Comparison of ENCODE assay signal across 16 mouse cellular contexts in genomic region chr9:27201472-27202219, GRCm38 (mm10). TPM values are rescaled to one million over a fixed set of nuclear protein-coding genes. Genes with fewer than 3 reads are reported as not detected.
DNase-seq lines count a peak whose midpoint lies in the region; ATAC-seq lines count a peak whose summit lies in the region.
"Had no signal": no experiment of that assay in that cellular context is flagged by ENCODE, and none has a peak within 500 bp of the region (broad histone marks: within the 10 kb centered on the region; RNA-seq: fewer than 3 reads in every experiment).

No protein-coding gene starts in this region.

- H3K9ac ChIP-seq in intestine, embryonic 14.5 days (ENCODE audit: low read length), result no peak overlapping the region
- no peak overlapping the region for H3K9ac ChIP-seq in intestine, embryonic 15.5 days
- H3K9ac ChIP-seq in midbrain, embryonic 11.5 days (ENCODE audit: low read length), result no peak overlapping the region
- H3K9ac ChIP-seq: embryonic facial prominence, embryonic 12.5 days; forebrain, postnatal 0 days; limb, embryonic 12.5 days; liver, postnatal 0 days had no signal

- no peaks in the 10 kb centered on the region for H3K27me3 ChIP-seq in intestine, embryonic 14.5 days (replicated peaks; ENCODE audit: control insufficient read depth, insufficient read depth, low read length)
- no peaks in the 10 kb centered on the region for H3K27me3 ChIP-seq in intestine, embryonic 15.5 days (replicated peaks)
- no peaks in the 10 kb centered on the region for H3K27me3 ChIP-seq in midbrain, embryonic 11.5 days (ENCODE audit: control insufficient read depth, insufficient read depth, low read length)
- H3K27me3 ChIP-seq: embryonic facial prominence, embryonic 12.5 days; limb, embryonic 12.5 days had no signal

- H3K4me3 ChIP-seq in intestine, embryonic 14.5 days (ENCODE audit: low read depth, low read length), result no peak overlapping the region
- H3K4me3 ChIP-seq in intestine, embryonic 15.5 days (replicated peaks), result no peak overlapping the region
- no peak overlapping the region for H3K4me3 ChIP-seq in midbrain, embryonic 11.5 days (ENCODE audit: low read depth, low read length)
- H3K4me3 ChIP-seq: embryonic facial prominence, embryonic 12.5 days; limb, embryonic 12.5 days had no signal

- no peak for ATAC-seq in intestine, embryonic 14.5 days (replicated peaks; ENCODE audit: low FRiP score, low TSS enrichment, low read depth)
- no peak for ATAC-seq in intestine, embryonic 15.5 days
- ATAC-seq in midbrain, embryonic 11.5 days (ENCODE audit: low FRiP score), result no peak
- no peak for ATAC-seq in erythroid progenitor cell, adult 5-6 weeks (replicated peaks; ENCODE audit: low FRiP score, poor library complexity, severe bottlenecking)
- ATAC-seq: forebrain, postnatal 0 days; intestine, postnatal 0 days; liver, postnatal 0 days had no signal

- H3K4me1 ChIP-seq in intestine, embryonic 14.5 days (replicated peaks; ENCODE audit: control insufficient read depth, insufficient read depth, low read length), result peaks cover 11% of the 10 kb centered on the region; the same call in 1 of the 2 replicates
- no peaks in the 10 kb centered on the region; the same call in 1 of the 2 replicates for H3K4me1 ChIP-seq in intestine, embryonic 15.5 days (replicated peaks)
- H3K4me1 ChIP-seq in midbrain, embryonic 11.5 days (ENCODE audit: control insufficient read depth, insufficient read depth, low read length), result peaks cover 10% of the 10 kb centered on the region; the same call in 1 of the 2 replicates

- H3K4me2 ChIP-seq in intestine, embryonic 14.5 days (ENCODE audit: low read length), result no peak overlapping the region
- no peak overlapping the region for H3K4me2 ChIP-seq in intestine, embryonic 15.5 days (replicated peaks)
- no peak overlapping the region for H3K4me2 ChIP-seq in midbrain, embryonic 11.5 days
- H3K4me2 ChIP-seq: embryonic facial prominence, embryonic 12.5 days; limb, embryonic 12.5 days had no signal

- no peaks in the 10 kb centered on the region for H3K36me3 ChIP-seq in intestine, embryonic 14.5 days (ENCODE audit: control insufficient read depth, insufficient read depth, low read length)
- no peaks in the 10 kb centered on the region for H3K36me3 ChIP-seq in intestine, embryonic 15.5 days
- no peaks in the 10 kb centered on the region for H3K36me3 ChIP-seq in midbrain, embryonic 11.5 days (ENCODE audit: control insufficient read depth, insufficient read depth, low read length)
- H3K36me3 ChIP-seq: embryonic facial prominence, embryonic 12.5 days; limb, embryonic 12.5 days had no signal

- 0 out of 2 replicates have a peak overlapping the region, but pooled peaks have one; percentile 0 for H3K27ac ChIP-seq in intestine, embryonic 14.5 days (ENCODE audit: low read depth)
- H3K27ac ChIP-seq in intestine, embryonic 15.5 days, result no peak overlapping the region
- no peak overlapping the region for H3K27ac ChIP-seq in midbrain, embryonic 11.5 days (ENCODE audit: low read depth, low read length)
- H3K27ac ChIP-seq: embryonic facial prominence, embryonic 12.5 days; limb, embryonic 12.5 days; macrophage had no signal

- H3K9me3 ChIP-seq in intestine, embryonic 14.5 days (ENCODE audit: control insufficient read depth, low read length), result no peaks in the 10 kb centered on the region
- no peaks in the 10 kb centered on the region for H3K9me3 ChIP-seq in intestine, embryonic 15.5 days
- no peaks in the 10 kb centered on the region for H3K9me3 ChIP-seq in midbrain, embryonic 11.5 days (ENCODE audit: control insufficient read depth, low read length)
- H3K9me3 ChIP-seq: embryonic facial prominence, embryonic 12.5 days; limb, embryonic 12.5 days had no signal

- 54% methylated on average over 8 of the region's 8 CpGs for WGBS in intestine, embryonic 14.5 days
- 54% methylated on average over 8 of the region's 8 CpGs for WGBS in intestine, embryonic 15.5 days
- WGBS in midbrain, embryonic 11.5 days, result 77% methylated on average over 8 of the region's 8 CpGs

- DNase-seq in cerebellum, adult 9-11 months, result peak; percentile 41
- no peak for DNase-seq in cerebellum, postnatal 10 days
- no peak for DNase-seq in intestine, embryonic 14.5 days (ENCODE audit: low spot score)
- DNase-seq in adrenal gland, postnatal 36 days, result peak; percentile 54 to 61
- DNase-seq in midbrain, embryonic 11.5 days (ENCODE audit: low spot score, missing footprints), result peak; percentile 82
- DNase-seq in gastrocnemius, postnatal 25 days, result no peak
- DNase-seq: forebrain, postnatal 0 days; layer of hippocampus, adult 9-11 months; liver, postnatal 0 days had no signal

RNA-seq across cellular contexts. Expression of gene Jam3, which starts 46.4 kb away (rescaled TPM):
- 60.0 and 63.4 TPM in 2 replicates for polyA plus RNA-seq in intestine, embryonic 14.5 days (2014; fragmentation: Nextera tagmentation; extraction: Ambion mirVana)
- 42.7 and 55.1 TPM in 2 replicates for polyA plus RNA-seq in intestine, embryonic 15.5 days (2015; fragmentation: Nextera tagmentation; extraction: Ambion mirVana)
- total RNA-seq in adrenal gland, postnatal 36 days (2021), result 10 to 100 TPM; 37.9 to 43.2 TPM
- polyA plus RNA-seq in midbrain, embryonic 11.5 days (2014; fragmentation: Nextera tagmentation; extraction: Ambion mirVana), result 170 and 171 TPM in 2 replicates
- total RNA-seq in gastrocnemius, postnatal 25 days (2021), result 1 to 10 TPM; 8.5 to 8.6 TPM
- not detected in 2 replicates for total RNA-seq in erythroid progenitor cell, adult 5-6 weeks (2015; ENCODE audit: low replicate concordance)
- total RNA-seq in erythroid progenitor cell, adult 5-6 weeks (2017; ENCODE audit: low replicate concordance), result 1.2 TPM in 1 of 2 replicates, not detected in the other
- total RNA-seq: MEL had no signal
- polyA plus RNA-seq: macrophage had no signal

Comparison
In these comparisons a context has a peak if more than half of its experiments do, and no peak if none do; other contexts are left out.
1. DNase-seq: peak in cerebellum, adult 9-11 months (single experiment), adrenal gland, postnatal 36 days (2 of 2) and midbrain, embryonic 11.5 days (single experiment); none in cerebellum, postnatal 10 days (0 of 2), intestine, embryonic 14.5 days (single experiment) and gastrocnemius, postnatal 25 days (single experiment).
2. RNA of gene Jam3, which starts 46.4 kb away (total RNA-seq): 37.9 to 43.2 TPM in adrenal gland, postnatal 36 days and 8.5 to 8.6 TPM in gastrocnemius, postnatal 25 days; 1.2 TPM in erythroid progenitor cell, adult 5-6 weeks; every median in the first group is over 4 times any median in the second.